Mouse (Mus musculus) neural tube, embryonic 11.5 days (tissue): Measurements from ENCODE around the gene Pate4. TPM values are rescaled to one million over a fixed set of nuclear protein-coding genes. Genes with fewer than 3 reads are reported as not detected.

Experiments
- ATAC-seq: fragments of 200-750 bp; cut with Nextera tagmentation; 2 replicates; pipeline ENCODE4 v1.8.0; 2017; ENCODE audit warnings: moderate number of reproducible peaks, mild to moderate bottlenecking, moderate TSS enrichment, moderate library complexity; ENCODE audit not compliant: insufficient read depth, low FRiP score, low TSS enrichment
- DNase-seq: peaks from one replicate; pipeline ENCODE4 v3.0.0-alpha.2; 2015; ENCODE audit warnings: low spot score
- H3K27ac ChIP-seq: fragments of 300-500 bp; sonication (generic); 2 replicates; pipeline ENCODE4 v1.5.1; 2014; ENCODE audit warnings: low read depth, mild to moderate bottlenecking, low read length
- H3K27me3 ChIP-seq: fragments of 300-500 bp; sonication (generic); 2 replicates; pipeline ENCODE4 v1.6.1; 2014; ENCODE audit warnings: mild to moderate bottlenecking, low read length, mixed read lengths; ENCODE audit not compliant: control insufficient read depth, insufficient read depth
- H3K36me3 ChIP-seq: fragments of 300-500 bp; sonication (generic); 2 replicates; pipeline ENCODE4 v1.6.1; 2014; ENCODE audit warnings: mild to moderate bottlenecking, low read length, moderate library complexity, mixed read lengths; ENCODE audit not compliant: control insufficient read depth, insufficient read depth
- H3K4me1 ChIP-seq: fragments of 300-500 bp; sonication (generic); 2 replicates; pipeline ENCODE4 v1.6.1; 2014; ENCODE audit warnings: low read length, mixed read lengths; ENCODE audit not compliant: control insufficient read depth, insufficient read depth
- H3K4me2 ChIP-seq: fragments of 300-500 bp; sonication (generic); 2 replicates; pipeline ENCODE4 v1.6.1; 2014; ENCODE audit warnings: low read depth, mild to moderate bottlenecking, moderate library complexity
- H3K4me3 ChIP-seq: fragments of 300-500 bp; sonication (generic); 2 replicates; pipeline ENCODE4 v1.5.1; 2014; ENCODE audit warnings: low read depth, low read length
- H3K9ac ChIP-seq: fragments of 300-500 bp; sonication (generic); 2 replicates; pipeline ENCODE4 v1.6.1; 2014; ENCODE audit warnings: mild to moderate bottlenecking, low read length
- H3K9me3 ChIP-seq: fragments of 300-500 bp; sonication (generic); 2 replicates; pipeline ENCODE4 v1.6.1; 2016; ENCODE audit warnings: low read length; ENCODE audit not compliant: control insufficient read depth
- WGBS: fragments of 180-500 bp; shearing (Covaris S2); extraction: QIAGEN DNeasy Blood & Tissue Kit; methylation state at CpG from one replicate; pipeline ENCODE4 v1.1.7; 2014; 5-methylcytosine and 5-hydroxymethylcytosine counted together
- polyA plus RNA-seq: library from polyadenylated mRNA; unstranded; fragments of >200 nt; fragmentation: Nextera tagmentation; extraction: Ambion mirVana; gene quantifications from 2 replicates; pipeline ENCODE4 v1.2.1, GENCODE M21; 2014

The Pate4 gene
- polyA plus RNA-seq, 1 experiment from 2014 or later: not detected

DNA sequence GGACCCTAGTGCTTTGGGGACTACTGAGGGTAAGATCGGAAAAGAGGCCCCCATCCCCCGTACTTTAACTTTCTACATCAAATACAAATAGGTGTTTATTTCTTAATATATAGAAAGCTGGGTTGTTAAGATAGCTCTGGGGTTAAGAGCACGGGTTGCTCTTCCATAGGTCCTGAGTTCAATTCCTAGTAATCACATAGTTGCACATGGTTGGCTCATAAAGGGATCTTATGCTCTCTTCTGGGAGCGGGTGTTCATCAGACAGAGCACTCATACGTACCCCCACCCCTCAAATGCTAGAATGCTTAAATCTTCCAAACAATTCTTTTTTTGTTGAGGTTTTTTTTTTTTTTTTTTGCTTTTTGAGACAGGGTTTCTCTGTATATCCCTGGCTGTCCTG lies 41.1 kb downstream of the Pate4 start:
- peaks cover 4% of the 10 kb centered on the region; the same call in 1 of the 2 replicates for H3K36me3 ChIP-seq

DNA sequence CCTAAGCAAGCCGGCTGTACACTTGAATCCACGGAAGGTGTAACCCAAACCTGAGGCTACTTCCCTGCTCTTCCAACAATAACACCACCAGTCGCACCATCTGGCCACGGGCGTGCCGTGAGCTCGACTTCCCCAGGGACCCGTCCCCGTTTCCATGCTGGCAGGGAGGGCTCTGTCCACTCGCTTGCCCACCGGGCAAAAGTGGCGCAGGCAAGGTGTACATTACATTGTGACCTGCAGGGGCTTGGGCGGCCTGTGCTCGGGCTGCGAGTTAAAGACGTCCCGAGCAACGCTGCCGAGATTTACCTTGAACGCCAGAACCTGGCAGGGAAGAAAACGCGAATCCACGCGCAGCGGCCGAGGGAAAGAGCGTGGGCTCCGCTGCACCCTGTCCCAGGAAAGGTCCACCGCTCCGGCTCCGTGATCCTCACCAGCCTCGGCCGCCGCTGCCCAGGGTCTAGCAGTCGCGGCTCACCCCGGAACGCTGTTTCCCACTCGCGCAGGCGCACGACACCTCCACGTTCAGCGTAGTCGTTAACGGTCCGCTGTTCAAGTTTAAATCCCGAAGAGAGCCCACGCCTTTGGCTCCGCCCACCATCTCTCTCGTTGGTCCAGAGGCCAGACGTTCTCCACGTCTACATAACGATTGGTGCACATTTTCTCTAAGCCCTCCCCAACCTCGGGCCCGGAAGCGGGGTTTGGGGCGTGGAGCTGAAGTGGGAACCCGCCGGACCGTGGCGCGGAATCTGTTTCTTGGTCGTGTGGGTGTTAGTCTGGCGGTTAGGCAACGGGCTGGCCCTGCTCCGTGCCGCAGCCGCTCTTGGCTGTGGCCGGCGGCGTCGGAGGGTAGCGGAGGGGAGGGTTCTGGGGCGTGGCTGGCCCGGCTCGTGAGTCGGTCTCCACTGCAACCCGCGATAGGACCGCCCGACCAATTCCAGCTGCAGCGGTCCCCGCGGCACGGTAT lies 41.9 kb downstream of the Pate4 start, which contains the start of the genes Pate2 and Hyls1:
Gene Pate2 (plus strand): TSS at position 714 of the 964 bp plus-strand sequence.
Gene Hyls1 (minus strand): TSS at position 828 of the 964 bp plus-strand sequence.
- Histone ChIP-seq H3K36me3 (peaks cover 4% of the 10 kb centered on the region; the same call in 1 of the 2 replicates), H3K27me3 (0 out of 2 replicates have a peak, but pooled peaks cover 4% of the 10 kb centered on the region), H3K9me3 (no peaks in the 10 kb centered on the region), H3K4me2 (peak within 1 kb of the TSS; percentile 70), H3K4me1 (no peaks in the 10 kb centered on the region), H3K4me3 (peak within 1 kb of the TSS; percentile 60), H3K9ac (peak within 1 kb of the TSS; percentile 64), H3K27ac (peak within 1 kb of the TSS; percentile 80)
- WGBS: under 1% methylated on average over 86 of the region's 86 CpGs
- ATAC-seq (peak; percentile 98), DNase-seq (peak; percentile 95)

More for the DNA sequence above, 41.1 kb downstream of the Pate4 start:
- Histone ChIP-seq H3K9ac (peak overlapping the region; percentile 64), H3K27me3 (0 out of 2 replicates have a peak, but pooled peaks cover 4% of the 10 kb centered on the region), H3K27ac (no peak overlapping the region), H3K4me3 (peak overlapping the region; percentile 60), H3K9me3 (no peaks in the 10 kb centered on the region), H3K4me2 (peak overlapping the region; percentile 70), H3K4me1 (no peaks in the 10 kb centered on the region)
- ATAC-seq: peak; percentile 14; the same call in 1 of the 2 replicates
- DNase-seq: no peak
- WGBS: 13% methylated on average over 5 of the region's 5 CpGs

DNA sequence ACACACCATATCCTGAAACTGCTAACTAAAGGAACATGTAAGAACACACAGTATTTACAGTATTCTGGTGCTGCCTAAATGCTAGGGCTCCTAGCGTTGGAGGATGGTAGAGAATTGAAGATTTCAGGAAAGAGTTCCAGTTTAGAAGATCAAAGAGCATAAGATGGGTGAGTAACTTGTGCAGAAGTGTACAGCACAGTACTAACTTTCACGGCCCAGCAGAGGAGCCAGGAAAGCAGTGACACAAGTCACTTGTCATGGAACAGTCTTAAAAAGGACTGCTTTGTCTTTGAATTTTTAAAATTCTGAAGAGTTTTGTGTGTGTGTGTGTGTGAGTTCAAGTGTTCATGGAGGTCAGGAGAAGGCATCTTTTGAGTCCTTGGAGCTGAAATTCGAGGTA lies 43.7 kb downstream of the Pate4 start:
- no peaks in the 10 kb centered on the region for H3K27me3 ChIP-seq
- no peaks in the 10 kb centered on the region for H3K9me3 ChIP-seq
- DNase-seq (no peak), ATAC-seq (no peak)
- H3K4me1 ChIP-seq: no peaks in the 10 kb centered on the region
- H3K4me3 ChIP-seq: no peak overlapping the region
- peaks cover 4% of the 10 kb centered on the region; the same call in 1 of the 2 replicates for H3K36me3 ChIP-seq
- no peak overlapping the region for H3K27ac ChIP-seq
- no peak overlapping the region for H3K9ac ChIP-seq
- whole genome bisulfite sequencing: 83% methylated on average over 3 of the region's 3 CpGs
- H3K4me2 ChIP-seq: no peak overlapping the region

DNA sequence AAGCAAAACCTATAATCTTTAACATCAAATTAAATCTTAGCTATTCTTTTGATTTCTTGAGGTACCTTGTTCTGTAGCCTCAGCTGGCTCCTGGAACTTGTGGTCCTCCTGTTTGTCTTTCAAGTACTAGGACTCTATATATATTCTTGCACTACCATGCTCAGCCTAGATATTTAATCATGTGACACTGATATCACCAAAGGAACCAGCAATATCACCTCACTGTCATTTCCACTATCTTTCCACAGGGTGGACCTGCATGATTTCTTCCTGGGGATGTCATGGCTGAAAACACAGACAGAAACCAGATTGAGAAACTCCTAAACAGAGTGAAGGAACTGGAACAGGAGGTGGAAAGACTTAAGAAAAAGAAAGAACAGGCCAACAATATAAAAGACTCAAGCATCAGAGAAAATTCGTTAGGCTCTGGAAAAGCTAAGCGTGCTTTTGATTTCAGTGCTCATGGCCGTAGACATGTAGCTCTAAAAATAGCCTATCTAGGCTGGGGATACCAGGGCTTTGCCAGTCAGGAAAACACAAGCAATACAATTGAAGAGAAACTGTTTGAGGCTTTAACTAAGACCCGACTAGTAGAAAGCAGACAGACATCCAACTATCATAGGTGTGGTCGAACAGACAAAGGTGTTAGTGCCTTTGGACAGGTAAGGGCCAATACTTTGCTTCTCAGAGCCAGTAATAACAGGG lies 47.1 kb downstream of the Pate4 start:
- Histone ChIP-seq H3K36me3 (peaks cover 4% of the 10 kb centered on the region; the same call in 1 of the 2 replicates), H3K27ac (no peak overlapping the region), H3K4me2 (no peak overlapping the region), H3K4me1 (no peaks in the 10 kb centered on the region), H3K4me3 (no peak overlapping the region), H3K9ac (no peak overlapping the region), H3K27me3 (no peaks in the 10 kb centered on the region), H3K9me3 (no peaks in the 10 kb centered on the region)
- no peak for ATAC-seq
- DNase-seq: no peak
- WGBS: 96% methylated on average over 5 of the region's 5 CpGs

DNA sequence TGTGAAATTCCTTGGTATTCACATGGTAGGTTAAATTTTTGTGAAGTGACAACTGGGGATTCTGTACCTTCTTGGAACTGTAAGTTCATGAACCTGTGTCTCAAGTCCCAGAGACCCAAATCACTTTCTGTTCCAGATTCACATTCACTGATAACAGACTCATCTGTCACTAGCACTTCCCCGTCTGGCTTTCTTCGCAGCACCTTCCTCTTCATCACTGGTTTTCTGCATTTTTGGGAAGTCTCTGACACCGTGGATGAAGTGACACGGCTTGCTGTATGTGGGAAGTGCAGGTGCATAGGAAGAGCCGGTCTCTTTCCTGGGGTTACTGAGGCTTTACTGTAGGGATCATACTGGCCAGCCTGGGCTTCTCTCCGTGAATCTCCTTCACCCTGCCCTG lies 50.2 kb downstream of the Pate4 start:
- Histone ChIP-seq H3K4me1 (no peaks in the 10 kb centered on the region), H3K4me2 (no peak overlapping the region), H3K36me3 (peaks cover 3% of the 10 kb centered on the region; the same call in 1 of the 2 replicates), H3K9me3 (no peaks in the 10 kb centered on the region), H3K4me3 (no peak overlapping the region), H3K9ac (no peak overlapping the region), H3K27me3 (no peaks in the 10 kb centered on the region), H3K27ac (no peak overlapping the region)
- 92% methylated on average over 6 of the region's 6 CpGs for whole genome bisulfite sequencing
- no peak for ATAC-seq
- no peak for DNase-seq

DNA sequence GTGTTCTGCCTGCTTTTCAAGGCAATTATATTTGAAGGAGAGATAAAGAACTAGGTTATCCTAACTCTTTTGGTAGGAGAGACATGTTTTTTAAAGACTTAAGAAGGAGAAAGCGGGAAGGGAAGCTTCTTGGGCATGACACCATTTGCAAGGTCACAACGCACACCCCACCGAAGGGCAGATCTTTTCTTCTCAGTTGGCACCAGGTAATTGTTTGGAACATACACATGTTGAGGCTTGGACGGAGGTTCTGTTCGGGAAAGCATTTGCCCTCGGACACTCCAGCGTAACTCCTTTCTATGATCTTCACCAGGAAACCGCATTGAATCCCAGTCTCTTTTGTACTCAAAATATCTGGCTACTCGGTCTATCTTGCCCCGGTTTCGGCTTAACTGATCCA lies 50.7 kb downstream of the Pate4 start:
- Histone ChIP-seq H3K4me3 (no peak overlapping the region), H3K4me1 (no peaks in the 10 kb centered on the region), H3K27me3 (no peaks in the 10 kb centered on the region), H3K4me2 (no peak overlapping the region), H3K9me3 (no peaks in the 10 kb centered on the region), H3K9ac (no peak overlapping the region), H3K27ac (no peak overlapping the region), H3K36me3 (no peaks in the 10 kb centered on the region; the same call in 1 of the 2 replicates)
- ATAC-seq (no peak), DNase-seq (no peak)
- 94% methylated on average over 11 of the region's 11 CpGs for WGBS

DNA sequence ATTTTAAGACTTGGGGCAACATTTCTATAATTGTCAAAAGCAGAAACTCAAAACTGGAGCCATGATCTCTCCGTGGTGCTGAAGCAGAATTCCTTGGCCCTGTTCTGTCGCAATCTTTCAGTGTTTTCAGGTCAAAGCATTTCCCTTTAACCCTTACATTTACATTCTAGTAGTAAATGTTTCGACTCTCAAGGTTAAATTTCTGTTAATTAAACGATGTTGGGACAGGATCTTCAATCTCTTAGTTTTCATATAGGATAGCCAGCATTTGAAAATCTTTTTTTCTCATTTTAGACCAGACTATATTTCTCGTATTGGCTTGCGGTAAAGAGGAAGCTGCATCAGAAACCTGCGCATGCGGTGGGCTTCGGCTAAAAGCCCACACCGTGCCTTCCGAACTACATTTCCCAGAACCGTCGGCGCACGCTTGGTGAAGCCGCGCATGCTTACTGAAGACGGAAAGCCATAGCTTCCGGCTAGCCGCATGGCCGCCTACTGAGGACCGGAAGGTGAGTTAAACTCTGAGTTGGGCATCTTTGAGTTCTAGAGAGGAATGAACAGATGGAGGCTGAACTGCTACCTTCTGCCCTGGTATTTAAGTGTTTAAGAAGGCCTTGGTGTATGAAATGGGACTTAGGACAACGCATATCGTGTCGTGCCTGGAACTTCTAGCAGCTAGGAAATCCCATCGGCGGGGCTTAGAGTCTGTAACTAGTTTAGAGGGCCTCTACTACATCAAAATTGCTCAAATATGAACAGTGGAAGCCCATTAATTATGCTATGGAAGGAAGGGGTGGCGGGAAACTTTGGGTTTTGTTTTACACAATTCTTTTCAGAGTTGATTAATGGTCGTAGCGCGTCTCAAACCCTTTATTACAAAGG lies 52.5 kb downstream of the Pate4 start:
- Histone ChIP-seq H3K27me3 (no peaks in the 10 kb centered on the region), H3K9ac (peak overlapping the region; percentile 70), H3K4me3 (peak overlapping the region; percentile 73), H3K4me2 (peak overlapping the region; percentile 90), H3K27ac (no peak overlapping the region), H3K36me3 (no peaks in the 10 kb centered on the region), H3K9me3 (no peaks in the 10 kb centered on the region), H3K4me1 (no peaks in the 10 kb centered on the region)
- ATAC-seq (peak; percentile 88), DNase-seq (peak; percentile 93)
- 3% methylated on average over 31 of the region's 31 CpGs for WGBS
